Mouse (Mus musculus) testis, adult 2 months (tissue): ENCODE measurements around the gene Smarcal1. TPM values are rescaled to one million over a fixed set of nuclear protein-coding genes. Genes with fewer than 3 reads are reported as not detected.
A peak's percentile ranks its signal among the peaks of the same experiment; 100 is the strongest.

ENCODE experiments used
- H3K27ac ChIP-seq: fragments of 200-500 bp; 2 replicates; pipeline ENCODE4 v1.5.1; 2012; ENCODE audit warnings: low read depth, low read length; ENCODE audit not compliant: control insufficient read depth, insufficient read depth
- H3K27me3 ChIP-seq: fragments of 200-500 bp; 2 replicates; pipeline ENCODE4 v1.6.1; 2012; ENCODE audit warnings: mild to moderate bottlenecking, low read length, moderate library complexity; ENCODE audit not compliant: control insufficient read depth, insufficient read depth
- H3K36me3 ChIP-seq: fragments of 200-500 bp; 2 replicates; pipeline ENCODE4 v1.6.1; 2012; ENCODE audit warnings: mild to moderate bottlenecking, low read length; ENCODE audit not compliant: control insufficient read depth, insufficient read depth
- H3K4me1 ChIP-seq: fragments of 200-500 bp; 2 replicates; pipeline ENCODE4 v1.6.1; 2012; ENCODE audit warnings: low read length; ENCODE audit not compliant: control insufficient read depth, insufficient read depth
- H3K4me3 ChIP-seq: fragments of 200-500 bp; 2 replicates; pipeline ENCODE4 v1.5.1; 2012; ENCODE audit warnings: low read depth, mild to moderate bottlenecking, low read length, moderate library complexity, mixed read lengths; ENCODE audit not compliant: control insufficient read depth
- CTCF ChIP-seq: fragments of 200-500 bp; IDR thresholded peaks from 2 replicates; pipeline ENCODE4 v1.5.1; 2012; ENCODE audit warnings: low read depth, mild to moderate bottlenecking, inconsistent platforms, low read length, moderate library complexity; ENCODE audit not compliant: control insufficient read depth, insufficient read depth, insufficient replicate concordance
- POLR2A ChIP-seq: fragments of 200-500 bp; IDR thresholded peaks from 2 replicates; pipeline ENCODE4 v1.6.1; 2012; ENCODE audit warnings: low read depth, mild to moderate bottlenecking, inconsistent platforms, low read length, moderate library complexity; ENCODE audit not compliant: control insufficient read depth
- polyA plus RNA-seq: library from polyadenylated mRNA; depleted of rRNA; stranded (reverse); fragments of >200 nt; gene quantifications from 2 replicates; pipeline ENCODE4 v1.2.3, GENCODE M21; 2012

Gene Smarcal1
- polyA plus RNA-seq, 1 experiment: 10.7 TPM

DNA sequence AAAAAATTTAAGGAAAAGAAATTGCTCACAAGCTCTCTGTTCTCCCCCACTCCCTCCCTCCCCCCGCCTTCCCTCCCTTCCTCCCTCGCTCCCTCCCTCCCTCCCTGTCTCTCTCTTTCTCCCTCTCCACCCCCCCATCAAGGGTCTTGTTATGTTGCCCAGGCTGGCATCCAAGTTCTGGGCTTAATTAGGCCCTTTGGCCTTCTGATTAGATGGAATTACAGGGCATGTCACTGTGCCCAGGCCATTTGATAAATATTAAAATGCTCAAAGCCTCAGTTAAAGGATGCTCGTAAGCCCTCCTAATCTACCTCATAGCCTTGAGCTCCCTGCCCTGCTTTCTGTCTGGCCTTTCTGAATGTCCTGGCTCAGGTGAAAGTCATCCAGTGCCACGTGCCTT is 7.6 kb downstream of the Smarcal1 start:
- peaks cover 1% of the 10 kb centered on the region for H3K36me3 ChIP-seq
- H3K4me1 ChIP-seq: no peaks in the 10 kb centered on the region
- no peak for TF ChIP-seq CTCF
- no peak for TF ChIP-seq POLR2A
- H3K27ac ChIP-seq: no peak overlapping the region
- no peak overlapping the region for H3K4me3 ChIP-seq
- no peaks in the 10 kb centered on the region for H3K27me3 ChIP-seq

DNA sequence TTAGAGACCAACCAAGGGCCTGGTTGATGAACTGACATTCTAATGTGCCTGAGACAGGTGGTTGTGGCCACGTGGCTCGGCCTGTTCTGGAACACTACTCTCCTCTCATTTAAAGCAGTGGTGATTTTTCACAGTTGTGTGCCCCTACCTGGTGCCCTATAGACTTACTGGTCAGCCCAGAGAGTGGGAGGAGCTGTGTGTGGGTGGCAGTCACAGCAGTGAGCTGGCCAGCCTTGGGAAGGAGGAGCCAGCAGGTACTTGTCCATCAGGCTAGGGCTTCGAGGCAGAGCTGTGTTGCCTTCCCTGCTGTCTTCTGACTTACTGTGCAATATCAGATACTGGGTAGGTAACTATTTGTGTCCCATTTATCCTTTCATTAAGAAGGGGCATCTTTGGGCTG is 9.3 kb downstream of the Smarcal1 start:
- Histone ChIP-seq H3K27me3 (no peaks in the 10 kb centered on the region), H3K36me3 (peaks cover 1% of the 10 kb centered on the region), H3K4me1 (no peaks in the 10 kb centered on the region), H3K27ac (peak overlapping the region; percentile 40; the same call in 1 of the 2 replicates), H3K4me3 (no peak overlapping the region)
- no peak for TF ChIP-seq POLR2A
- TF ChIP-seq CTCF: no peak

DNA sequence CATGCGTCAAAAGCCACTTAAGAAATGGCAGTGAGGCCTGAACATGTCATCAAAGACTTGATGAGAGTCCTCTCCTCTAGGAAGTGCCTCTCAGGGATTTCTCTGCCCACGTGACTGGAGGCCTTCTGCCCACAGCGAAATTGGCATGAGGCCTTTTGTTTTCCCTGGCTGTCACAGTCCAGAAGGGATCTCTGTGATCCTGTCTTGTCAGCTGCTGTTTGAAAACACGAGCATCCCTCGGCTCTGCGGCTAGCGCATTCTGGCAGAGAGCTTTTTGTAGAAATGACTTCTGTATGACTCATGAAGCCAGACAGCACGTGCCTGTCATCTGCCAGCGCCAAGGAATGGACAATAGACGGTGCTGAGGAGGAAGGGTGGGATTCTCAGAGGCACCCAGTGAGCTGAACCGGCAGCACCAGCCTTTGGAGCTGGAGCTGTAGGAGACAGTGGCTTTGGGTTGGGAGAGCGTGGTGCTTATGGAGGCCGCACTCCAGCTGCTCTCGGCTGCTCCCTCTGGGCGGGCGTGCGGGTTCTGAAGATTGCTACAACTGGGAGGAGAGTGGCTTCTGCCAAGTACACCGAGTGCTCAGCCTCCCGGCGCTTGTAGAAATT is 10.4 kb downstream of the Smarcal1 start:
- Histone ChIP-seq H3K36me3 (peaks cover 1% of the 10 kb centered on the region; the same call in 1 of the 2 replicates), H3K27ac (peak overlapping the region; percentile 51), H3K4me1 (no peaks in the 10 kb centered on the region), H3K4me3 (no peak overlapping the region), H3K27me3 (no peaks in the 10 kb centered on the region)
- TF ChIP-seq POLR2A (no peak; the same call in 1 of the 2 replicates), CTCF (no peak)

DNA sequence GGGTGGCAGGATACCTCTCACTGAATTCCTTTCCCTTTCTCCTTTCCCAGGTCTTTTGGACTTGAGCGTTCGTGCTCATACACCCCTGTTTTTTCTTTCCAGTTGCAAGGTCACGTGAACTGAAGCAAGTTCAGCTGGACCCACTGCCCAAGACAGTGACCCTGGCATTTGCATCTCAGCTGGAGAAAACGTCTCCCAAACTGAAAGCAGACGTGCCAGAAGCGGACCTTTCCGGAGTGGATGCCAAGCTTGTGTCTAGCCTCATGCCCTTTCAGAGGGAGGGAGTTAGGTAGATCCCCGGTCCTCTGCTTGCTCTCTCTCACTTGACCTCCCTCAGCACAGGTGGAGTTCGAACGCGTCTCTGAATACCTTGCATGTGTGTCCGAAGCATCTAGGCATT is 12.6 kb downstream of the Smarcal1 start:
- Histone ChIP-seq H3K27me3 (no peaks in the 10 kb centered on the region), H3K4me1 (no peaks in the 10 kb centered on the region), H3K27ac (peak overlapping the region; percentile 1), H3K36me3 (no peaks in the 10 kb centered on the region; the same call in 1 of the 2 replicates), H3K4me3 (no peak overlapping the region)
- TF ChIP-seq CTCF (no peak), POLR2A (no peak)

DNA sequence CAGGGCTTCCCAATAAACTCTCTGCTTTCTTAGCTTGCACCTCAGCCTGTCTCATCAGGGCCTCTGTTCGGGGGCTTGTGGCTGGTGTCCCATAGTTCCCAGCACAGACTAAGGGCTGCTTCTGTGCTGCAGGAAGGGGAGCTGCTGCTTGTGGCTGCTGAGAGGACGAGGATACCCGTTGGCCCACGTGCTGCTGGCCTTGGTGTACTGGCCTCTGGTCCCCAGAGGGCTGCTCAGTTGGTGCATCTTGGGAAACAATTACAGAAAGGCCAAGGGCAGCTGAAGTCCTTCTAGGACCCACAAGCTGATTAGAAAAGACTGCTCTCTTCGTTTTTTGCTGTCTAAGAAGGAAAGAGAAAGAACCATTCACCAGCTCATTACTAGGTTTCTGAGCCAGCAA is 13.2 kb downstream of the Smarcal1 start:
- Histone ChIP-seq H3K4me1 (no peaks in the 10 kb centered on the region), H3K4me3 (no peak overlapping the region), H3K27ac (no peak overlapping the region), H3K36me3 (no peaks in the 10 kb centered on the region; the same call in 1 of the 2 replicates), H3K27me3 (no peaks in the 10 kb centered on the region)
- TF ChIP-seq CTCF (no peak), POLR2A (no peak)

DNA sequence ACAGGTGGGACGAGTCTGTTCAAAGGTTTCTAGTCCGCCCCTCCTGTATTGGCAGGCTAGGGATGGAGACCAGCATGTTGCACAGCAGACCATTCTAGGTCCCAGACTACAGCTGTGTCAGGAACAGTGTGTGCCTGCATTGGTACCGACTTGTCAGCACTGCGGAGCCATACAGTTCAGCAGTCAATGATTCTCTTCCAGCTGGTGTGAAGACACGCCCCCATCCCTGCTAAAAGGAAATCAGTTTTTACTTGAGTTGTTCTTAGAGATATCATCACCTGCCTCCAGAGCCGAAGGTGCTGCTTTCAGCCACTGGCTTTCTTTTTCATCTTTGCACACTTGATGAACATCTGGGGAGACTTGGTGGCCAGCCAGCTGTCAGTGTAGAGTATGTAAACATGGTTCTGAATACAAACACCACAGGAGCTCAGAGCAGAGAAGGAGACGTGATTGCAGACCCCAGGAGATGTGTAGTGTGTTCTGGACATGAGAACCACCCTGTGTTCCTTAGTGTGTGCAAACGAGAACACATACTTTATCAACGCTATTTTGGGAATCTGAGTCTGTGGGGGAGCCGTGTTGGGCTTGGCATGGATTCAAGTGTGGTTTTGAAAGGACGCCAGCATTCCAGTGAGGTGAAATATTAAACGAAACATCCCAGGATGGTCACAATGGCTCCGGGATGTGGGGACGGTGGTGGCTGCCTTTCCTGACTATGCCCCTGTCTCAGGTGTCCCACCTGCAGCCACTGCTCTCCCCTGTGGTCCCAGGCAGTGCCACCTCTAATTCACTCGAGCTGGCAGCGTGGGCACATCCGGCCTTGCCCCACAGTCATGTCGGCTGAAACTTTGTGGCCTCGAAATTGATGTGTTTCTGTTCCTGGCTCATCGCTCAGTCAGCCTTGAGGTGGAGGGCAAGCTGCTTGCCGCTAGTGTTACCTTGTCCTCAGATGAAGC is 16.4 kb downstream of the Smarcal1 start:
- H3K4me3 ChIP-seq: no peak overlapping the region
- no peaks in the 10 kb centered on the region for H3K4me1 ChIP-seq
- H3K36me3 ChIP-seq: no peaks in the 10 kb centered on the region; the same call in 1 of the 2 replicates
- no peaks in the 10 kb centered on the region for H3K27me3 ChIP-seq
- TF ChIP-seq POLR2A (no peak), CTCF (no peak)
- H3K27ac ChIP-seq: no peak overlapping the region; the same call in 1 of the 2 replicates

DNA sequence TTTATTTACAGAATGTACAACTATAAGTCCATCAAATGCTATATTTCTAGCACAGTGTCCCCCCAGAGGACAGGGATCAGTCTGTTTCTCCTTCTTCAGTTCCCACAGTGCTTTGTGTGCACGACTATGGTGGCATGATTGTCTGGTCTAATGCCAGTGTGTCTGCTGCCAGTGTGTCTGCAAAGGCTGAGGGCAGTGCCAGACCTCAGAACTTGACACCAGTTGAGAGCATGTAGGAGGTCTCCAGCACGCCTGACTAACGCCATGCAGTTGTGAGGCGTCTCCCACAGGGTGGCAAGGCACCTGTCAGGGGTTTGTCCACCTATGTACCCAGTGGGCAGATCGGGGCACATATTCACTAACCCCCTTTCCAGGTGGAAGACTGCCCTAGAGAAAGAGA is 17.7 kb downstream of the Smarcal1 start:
- no peak overlapping the region for H3K4me3 ChIP-seq
- no peaks in the 10 kb centered on the region for H3K27me3 ChIP-seq
- H3K4me1 ChIP-seq: no peaks in the 10 kb centered on the region
- H3K36me3 ChIP-seq: no peaks in the 10 kb centered on the region; the same call in 1 of the 2 replicates
- H3K27ac ChIP-seq: no peak overlapping the region
- TF ChIP-seq POLR2A (no peak), CTCF (no peak)
